Comparison of ENCODE assay signal across 11 mouse cellular contexts in the genomic region with DNA sequence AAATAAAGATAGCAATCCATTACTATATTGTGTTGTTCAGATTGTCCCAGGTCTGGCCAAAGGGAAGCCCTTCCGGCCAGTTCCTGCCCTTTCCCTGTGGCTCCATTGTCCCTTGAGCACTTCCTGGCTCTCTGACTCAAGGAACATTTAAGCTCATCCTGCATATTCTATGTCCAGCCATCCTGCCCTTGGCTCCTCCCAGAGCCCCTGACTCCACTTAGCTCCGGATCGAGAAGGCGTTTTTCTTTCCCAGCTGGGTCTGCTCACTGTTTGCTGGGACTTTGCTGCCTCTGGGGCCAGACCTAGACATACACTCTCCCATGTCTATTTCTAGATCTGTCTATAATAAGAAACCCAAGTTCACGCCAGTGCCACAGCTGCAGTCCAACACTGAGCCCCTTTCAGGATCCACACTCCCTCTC. TPM values are rescaled to one million over a fixed set of nuclear protein-coding genes. Genes with fewer than 3 reads are reported as not detected.
A peak's percentile ranks its signal among the peaks of the same experiment; 100 is the strongest.
DNase-seq lines count a peak whose midpoint lies in the region; ATAC-seq lines count a peak whose summit lies in the region.
"Had no signal": no experiment of that assay in that cellular context is flagged by ENCODE, and none has a peak within 500 bp of the region (broad histone marks: within the 10 kb centered on the region; RNA-seq: fewer than 3 reads in every experiment).

No protein-coding gene starts in this region.

- no peak overlapping the region for H3K4me2 ChIP-seq in embryonic facial prominence, embryonic 13.5 days
- peak overlapping the region; percentile 23 for H3K4me2 ChIP-seq in lung, embryonic 15.5 days
- H3K4me2 ChIP-seq in forebrain, embryonic 16.5 days (ENCODE audit: low read length), result no peak overlapping the region

- no peak for ATAC-seq in embryonic facial prominence, embryonic 13.5 days (ENCODE audit: insufficient number of reproducible peaks, insufficient read depth, low FRiP score, low TSS enrichment, low read depth)
- peak; percentile 86 for ATAC-seq in lung, embryonic 15.5 days (ENCODE audit: borderline replicate concordance, extremely low read depth, low FRiP score, low TSS enrichment)
- ATAC-seq in forebrain, embryonic 16.5 days, result no peak
- ATAC-seq: activated CD4-positive, CD25-positive, alpha-beta regulatory T cell, adult 4 months had no signal

- H3K27ac ChIP-seq in embryonic facial prominence, embryonic 13.5 days, result peak overlapping the region; percentile 29; the same call in 1 of the 2 replicates
- peak overlapping the region; percentile 83 for H3K27ac ChIP-seq in lung, embryonic 15.5 days
- H3K27ac ChIP-seq in forebrain, embryonic 16.5 days (ENCODE audit: low read length), result no peak overlapping the region
- H3K27ac ChIP-seq: liver, embryonic 14.5 days had no signal

- no peaks in the 10 kb centered on the region for H3K27me3 ChIP-seq in embryonic facial prominence, embryonic 13.5 days
- no peaks in the 10 kb centered on the region; the same call in 1 of the 2 replicates for H3K27me3 ChIP-seq in lung, embryonic 15.5 days
- H3K27me3 ChIP-seq in forebrain, embryonic 16.5 days (replicated peaks; ENCODE audit: control insufficient read depth, insufficient read depth, low read length), result no peaks in the 10 kb centered on the region

- 24% methylated on average over 5 of the region's 5 CpGs for WGBS in embryonic facial prominence, embryonic 13.5 days
- WGBS in lung, embryonic 15.5 days, result 12% methylated on average over 5 of the region's 5 CpGs
- 82% methylated on average over 5 of the region's 5 CpGs for WGBS in forebrain, embryonic 16.5 days

- no peaks in the 10 kb centered on the region for H3K36me3 ChIP-seq in embryonic facial prominence, embryonic 13.5 days
- H3K36me3 ChIP-seq in lung, embryonic 15.5 days, result no peaks in the 10 kb centered on the region
- H3K36me3 ChIP-seq in forebrain, embryonic 16.5 days (ENCODE audit: control insufficient read depth, insufficient read depth), result no peaks in the 10 kb centered on the region

- no peak overlapping the region for H3K4me3 ChIP-seq in embryonic facial prominence, embryonic 13.5 days
- H3K4me3 ChIP-seq in lung, embryonic 15.5 days, result no peak overlapping the region
- H3K4me3 ChIP-seq in forebrain, embryonic 16.5 days (replicated peaks; ENCODE audit: low read length), result no peak overlapping the region

- H3K9ac ChIP-seq in embryonic facial prominence, embryonic 13.5 days, result no peak overlapping the region
- no peak overlapping the region for H3K9ac ChIP-seq in lung, embryonic 15.5 days
- no peak overlapping the region for H3K9ac ChIP-seq in forebrain, embryonic 16.5 days (replicated peaks; ENCODE audit: low read depth, low read length)
- H3K9ac ChIP-seq: liver, embryonic 14.5 days had no signal

- H3K9me3 ChIP-seq in embryonic facial prominence, embryonic 13.5 days, result no peaks in the 10 kb centered on the region
- no peaks in the 10 kb centered on the region for H3K9me3 ChIP-seq in lung, embryonic 15.5 days
- H3K9me3 ChIP-seq in forebrain, embryonic 16.5 days (ENCODE audit: control insufficient read depth, low read length), result no peaks in the 10 kb centered on the region

- intact Hi-C loops in heart, postnatal 14 days (cut with DNase I), result no loop called here
- intact Hi-C loops in left cerebral cortex, postnatal 36 days (cut with DNase I), result no loop called here

- H3K4me1 ChIP-seq in embryonic facial prominence, embryonic 13.5 days, result peaks cover 7% of the 10 kb centered on the region; the same call in 1 of the 2 replicates
- H3K4me1 ChIP-seq in lung, embryonic 15.5 days, result peaks cover 22% of the 10 kb centered on the region; the same call in 1 of the 2 replicates
- H3K4me1 ChIP-seq in forebrain, embryonic 16.5 days (replicated peaks; ENCODE audit: control insufficient read depth, insufficient read depth, low read length), result no peaks in the 10 kb centered on the region

- peak; percentile 17 for DNase-seq in kidney, adult 11 months
- DNase-seq in kidney, adult 8-10 months, result no peak
- DNase-seq in heart, postnatal 14 days, result peak; percentile 42 to 43
- DNase-seq in testis, postnatal 14 days (ENCODE audit: low spot score), result no peak
- no peak for DNase-seq in left cerebral cortex, postnatal 36 days (ENCODE audit: low spot score in 2 of 2)
- DNase-seq: cerebellum, adult 8-10 months had no signal

RNA-seq across cellular contexts. Expression of gene Bahcc1, which starts 26.1 kb away (rescaled TPM):
- polyA plus RNA-seq in embryonic facial prominence, embryonic 13.5 days (2015; fragmentation: Nextera tagmentation; extraction: Ambion mirVana), result 13.1 and 13.9 TPM in 2 replicates
- total RNA-seq in heart, postnatal 14 days (2021), result 10 to 100 TPM in 1 of 2 experiments, 1 to 10 TPM in 1; 7.8 to 10.0 TPM
- 8.7 and 9.2 TPM in 2 replicates for polyA plus RNA-seq in lung, embryonic 15.5 days (2015; fragmentation: Nextera tagmentation; extraction: Ambion mirVana)
- 14.5 and 14.8 TPM in 2 replicates for polyA plus RNA-seq in forebrain, embryonic 16.5 days (2015; fragmentation: Nextera tagmentation; extraction: Ambion mirVana)
- 10 to 100 TPM; 15.3 to 20.9 TPM for total RNA-seq in left cerebral cortex, postnatal 36 days (2021)
- polyA plus RNA-seq: activated CD4-positive, CD25-positive, alpha-beta regulatory T cell, adult 4 months had no signal

RNA-seq across cellular contexts. Expression of gene Slc38a10, which starts 55.5 kb away (rescaled TPM):
- 92.9 and 94.5 TPM in 2 replicates for polyA plus RNA-seq in embryonic facial prominence, embryonic 13.5 days (2015; fragmentation: Nextera tagmentation; extraction: Ambion mirVana)
- total RNA-seq in heart, postnatal 14 days (2021), result 10 to 100 TPM; 78.7 to 83.5 TPM
- polyA plus RNA-seq in lung, embryonic 15.5 days (2015; fragmentation: Nextera tagmentation; extraction: Ambion mirVana), result 91.2 and 92.1 TPM in 2 replicates
- polyA plus RNA-seq in forebrain, embryonic 16.5 days (2015; fragmentation: Nextera tagmentation; extraction: Ambion mirVana), result 106 and 110 TPM in 2 replicates
- total RNA-seq in left cerebral cortex, postnatal 36 days (2021), result 10 to 100 TPM; 80.8 to 86.4 TPM

Comparison
In these comparisons a context has a peak if more than half of its experiments do, and no peak if none do; other contexts are left out.
1. DNase-seq: peak in kidney, adult 11 months (single experiment) and heart, postnatal 14 days (2 of 2); none in kidney, adult 8-10 months (0 of 2), testis, postnatal 14 days (single experiment) and left cerebral cortex, postnatal 36 days (0 of 2).